10 mouse cellular contexts compared by ENCODE assay signal in the genomic region with DNA sequence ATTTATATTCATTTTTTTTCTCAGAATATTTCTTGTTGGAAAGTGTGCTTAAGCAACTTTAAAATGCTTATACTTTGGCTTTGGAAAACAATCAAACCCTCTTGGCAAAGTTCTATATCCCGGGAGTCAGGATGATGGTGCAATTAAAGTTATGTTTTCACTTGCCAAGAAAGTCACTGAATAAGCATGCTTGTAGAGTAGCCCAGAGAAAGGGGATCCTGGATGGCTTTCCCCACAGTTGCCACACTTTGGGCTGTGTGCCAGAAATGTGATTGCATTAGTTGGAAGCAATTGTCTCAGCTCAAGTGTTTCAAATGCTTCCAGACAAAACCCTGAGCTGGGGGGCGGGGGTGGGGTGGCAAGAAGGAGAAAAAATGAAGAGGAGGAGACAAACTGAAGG. TPM values are rescaled to one million over a fixed set of nuclear protein-coding genes. Genes with fewer than 3 reads are reported as not detected.
DNase-seq lines count a peak whose midpoint lies in the region; ATAC-seq and TF ChIP-seq lines count a peak whose summit lies in the region.
"Had no signal": no experiment of that assay in that cellular context is flagged by ENCODE, and none has a peak within 500 bp of the region (broad histone marks: within the 10 kb centered on the region; RNA-seq: fewer than 3 reads in every experiment).

No protein-coding gene starts in this region.

- no peak overlapping the region for H3K9ac ChIP-seq in embryonic facial prominence, embryonic 11.5 days (replicated peaks; ENCODE audit: low read length)
- H3K9ac ChIP-seq in midbrain, postnatal 0 days (replicated peaks; ENCODE audit: low read length, poor library complexity, severe bottlenecking), result no peak overlapping the region
- no peak overlapping the region for H3K9ac ChIP-seq in midbrain, embryonic 15.5 days
- no peak overlapping the region for H3K9ac ChIP-seq in stomach, postnatal 0 days (ENCODE audit: low read length)
- H3K9ac ChIP-seq: heart, embryonic 13.5 days had no signal

- no peak for TF ChIP-seq EP300 in stomach, postnatal 0 days (optimal IDR thresholded peaks at IDR 0.05)

- no peak for TF ChIP-seq CTCF in midbrain, postnatal 0 days (IDR thresholded peaks at IDR 0.05)
- TF ChIP-seq CTCF in stomach, postnatal 0 days (IDR thresholded peaks at IDR 0.05; ENCODE audit: low read depth), result no peak

- H3K9me3 ChIP-seq in embryonic facial prominence, embryonic 11.5 days (replicated peaks; ENCODE audit: control insufficient read depth, low read length), result no peaks in the 10 kb centered on the region
- no peaks in the 10 kb centered on the region for H3K9me3 ChIP-seq in embryonic facial prominence, embryonic 10.5 days
- H3K9me3 ChIP-seq in midbrain, postnatal 0 days (ENCODE audit: low read length), result no peaks in the 10 kb centered on the region
- no peaks in the 10 kb centered on the region for H3K9me3 ChIP-seq in midbrain, embryonic 15.5 days
- H3K9me3 ChIP-seq in stomach, postnatal 0 days (ENCODE audit: control insufficient read depth, low read length), result no peaks in the 10 kb centered on the region
- H3K9me3 ChIP-seq: heart, embryonic 13.5 days had no signal

- peak; percentile 30 for DNase-seq in embryonic facial prominence, embryonic 11.5 days (ENCODE audit: low spot score)
- no peak for DNase-seq in embryonic facial prominence, embryonic 10.5 days (ENCODE audit: low spot score)
- DNase-seq in midbrain, postnatal 0 days (ENCODE audit: low spot score), result peak; percentile 48
- peak; percentile 67 for DNase-seq in gonadal fat pad, adult 2 months (ENCODE audit: low read depth)
- DNase-seq in kidney, postnatal 36 days, result no peak
- no peak for DNase-seq in stomach, postnatal 0 days (ENCODE audit: low spot score)

- H3K27ac ChIP-seq in embryonic facial prominence, embryonic 11.5 days (replicated peaks; ENCODE audit: low read depth, low read length), result no peak overlapping the region
- no peak overlapping the region for H3K27ac ChIP-seq in embryonic facial prominence, embryonic 10.5 days (replicated peaks)
- H3K27ac ChIP-seq in midbrain, postnatal 0 days (ENCODE audit: low read depth, low read length), result no peak overlapping the region
- no peak overlapping the region for H3K27ac ChIP-seq in midbrain, embryonic 15.5 days
- no peak overlapping the region for H3K27ac ChIP-seq in stomach, postnatal 0 days (replicated peaks)
- H3K27ac ChIP-seq: heart, embryonic 13.5 days had no signal

- 66% methylated on average over 2 of the region's 2 CpGs for WGBS in embryonic facial prominence, embryonic 11.5 days
- 65% methylated on average over 2 of the region's 2 CpGs for WGBS in embryonic facial prominence, embryonic 10.5 days
- WGBS in midbrain, postnatal 0 days, result 36% methylated on average over 2 of the region's 2 CpGs
- WGBS in midbrain, embryonic 15.5 days, result 56% methylated on average over 2 of the region's 2 CpGs
- WGBS in stomach, postnatal 0 days, result 43% methylated on average over 2 of the region's 2 CpGs

- no peak overlapping the region for H3K4me3 ChIP-seq in embryonic facial prominence, embryonic 11.5 days (ENCODE audit: low read depth, low read length)
- no peak overlapping the region for H3K4me3 ChIP-seq in embryonic facial prominence, embryonic 10.5 days
- no peak overlapping the region for H3K4me3 ChIP-seq in midbrain, postnatal 0 days (ENCODE audit: low read depth, low read length)
- no peak overlapping the region for H3K4me3 ChIP-seq in midbrain, embryonic 15.5 days
- H3K4me3 ChIP-seq in stomach, postnatal 0 days (ENCODE audit: low read depth, low read length), result no peak overlapping the region
- H3K4me3 ChIP-seq: heart, embryonic 13.5 days had no signal

- H3K4me1 ChIP-seq in embryonic facial prominence, embryonic 11.5 days (ENCODE audit: control insufficient read depth, insufficient read depth, low read length), result no peaks in the 10 kb centered on the region
- no peaks in the 10 kb centered on the region for H3K4me1 ChIP-seq in embryonic facial prominence, embryonic 10.5 days
- no peaks in the 10 kb centered on the region for H3K4me1 ChIP-seq in midbrain, postnatal 0 days (ENCODE audit: insufficient read depth, low read length)
- H3K4me1 ChIP-seq in midbrain, embryonic 15.5 days, result no peaks in the 10 kb centered on the region
- H3K4me1 ChIP-seq in stomach, postnatal 0 days (replicated peaks; ENCODE audit: control insufficient read depth, insufficient read depth), result no peaks in the 10 kb centered on the region

- H3K36me3 ChIP-seq in embryonic facial prominence, embryonic 11.5 days (replicated peaks; ENCODE audit: control insufficient read depth, insufficient read depth, low read depth, low read length), result no peaks in the 10 kb centered on the region
- no peaks in the 10 kb centered on the region for H3K36me3 ChIP-seq in embryonic facial prominence, embryonic 10.5 days (replicated peaks)
- no peaks in the 10 kb centered on the region for H3K36me3 ChIP-seq in midbrain, postnatal 0 days (ENCODE audit: insufficient read depth, low read length)
- H3K36me3 ChIP-seq in midbrain, embryonic 15.5 days (replicated peaks), result no peaks in the 10 kb centered on the region
- no peaks in the 10 kb centered on the region for H3K36me3 ChIP-seq in stomach, postnatal 0 days (ENCODE audit: control insufficient read depth, insufficient read depth, low read length)
- H3K36me3 ChIP-seq: heart, embryonic 13.5 days had no signal

- ATAC-seq in embryonic facial prominence, embryonic 11.5 days (replicated peaks; ENCODE audit: insufficient number of reproducible peaks, low FRiP score, low TSS enrichment, low read depth), result no peak
- ATAC-seq in midbrain, postnatal 0 days (ENCODE audit: low FRiP score), result no peak
- no peak for ATAC-seq in midbrain, embryonic 15.5 days (replicated peaks)
- ATAC-seq in megakaryocyte progenitor cell, adult 5-6 weeks (replicated peaks; ENCODE audit: poor library complexity), result peak; percentile 57
- ATAC-seq in stomach, postnatal 0 days (ENCODE audit: low FRiP score, low TSS enrichment), result no peak
- ATAC-seq: midbrain, embryonic 16.5 days had no signal

- no peaks in the 10 kb centered on the region for H3K27me3 ChIP-seq in embryonic facial prominence, embryonic 11.5 days (ENCODE audit: control insufficient read depth, insufficient read depth, low read length)
- peaks cover 21% of the 10 kb centered on the region for H3K27me3 ChIP-seq in embryonic facial prominence, embryonic 10.5 days (replicated peaks; ENCODE audit: low read depth, poor library complexity, severe bottlenecking)
- no peaks in the 10 kb centered on the region for H3K27me3 ChIP-seq in midbrain, postnatal 0 days (ENCODE audit: insufficient read depth, low read length)
- no peaks in the 10 kb centered on the region for H3K27me3 ChIP-seq in midbrain, embryonic 15.5 days (replicated peaks)
- H3K27me3 ChIP-seq in stomach, postnatal 0 days (ENCODE audit: control insufficient read depth, insufficient read depth, low read length), result no peaks in the 10 kb centered on the region
- H3K27me3 ChIP-seq: heart, embryonic 13.5 days had no signal

- H3K4me2 ChIP-seq in embryonic facial prominence, embryonic 11.5 days (ENCODE audit: low read depth, low read length), result no peak overlapping the region
- no peak overlapping the region for H3K4me2 ChIP-seq in midbrain, postnatal 0 days (ENCODE audit: low read depth, low read length, poor library complexity, severe bottlenecking)
- H3K4me2 ChIP-seq in midbrain, embryonic 15.5 days, result no peak overlapping the region
- H3K4me2 ChIP-seq in stomach, postnatal 0 days (replicated peaks; ENCODE audit: low read depth), result no peak overlapping the region
- H3K4me2 ChIP-seq: heart, embryonic 13.5 days had no signal

RNA-seq across cellular contexts. Expression of a gene that starts 43.9 kb away (rescaled TPM):
- 27.0 and 29.4 TPM in 2 replicates for polyA plus RNA-seq in embryonic facial prominence, embryonic 11.5 days (2014; fragmentation: Nextera tagmentation; extraction: Ambion mirVana)
- polyA plus RNA-seq in embryonic facial prominence, embryonic 10.5 days (2016; fragmentation: Nextera tagmentation; extraction: Ambion mirVana), result 13.4 and 15.3 TPM in 2 replicates
- total RNA-seq in midbrain, postnatal 0 days (2014; rRNA removed), result 4.1 and 4.2 TPM in 2 replicates
- polyA plus RNA-seq in midbrain, postnatal 0 days (2015; fragmentation: Nextera tagmentation; extraction: Ambion mirVana), result 3.5 and 3.9 TPM in 2 replicates
- 4.8 and 5.1 TPM in 2 replicates for polyA plus RNA-seq in midbrain, embryonic 15.5 days (2015; fragmentation: Nextera tagmentation; extraction: Ambion mirVana)
- 0.97 and 1.1 TPM in 2 replicates for polyA plus RNA-seq in gonadal fat pad, adult 2 months (2012; rRNA removed)
- 0.17 and 0.54 TPM in 2 replicates for total RNA-seq in megakaryocyte progenitor cell, adult 5-6 weeks (2015)
- 0.44 TPM in 1 of 2 replicates, not detected in the other for total RNA-seq in megakaryocyte progenitor cell, adult 5-6 weeks (2017)
- 6.9 and 7.1 TPM in 2 replicates for polyA plus RNA-seq in stomach, postnatal 0 days (2015; fragmentation: Nextera tagmentation; extraction: Ambion mirVana)

Comparison
In these comparisons a context has a peak if more than half of its experiments do, and no peak if none do; other contexts are left out.
1. DNase-seq: peak in embryonic facial prominence, embryonic 11.5 days (single experiment), midbrain, postnatal 0 days (single experiment) and gonadal fat pad, adult 2 months (single experiment); none in embryonic facial prominence, embryonic 10.5 days (single experiment), kidney, postnatal 36 days (0 of 2) and stomach, postnatal 0 days (single experiment).